Mouse (Mus musculus) liver, adult 2 months (tissue): Measurements from ENCODE around the gene Smarcc1.

Experiments
- CTCF ChIP-seq: fragments of 200-500 bp; IDR thresholded peaks from 2 replicates; pipeline ENCODE4 v1.5.1; 2011; ENCODE audit warnings: low read depth, low read length, control low read depth
- POLR2A ChIP-seq: fragments of 200-500 bp; IDR thresholded peaks from 2 replicates; pipeline ENCODE4 v1.6.1; 2011; ENCODE audit warnings: low read length, control low read depth; ENCODE audit not compliant: insufficient read depth; ENCODE audit errors: extremely low read depth

DNA sequence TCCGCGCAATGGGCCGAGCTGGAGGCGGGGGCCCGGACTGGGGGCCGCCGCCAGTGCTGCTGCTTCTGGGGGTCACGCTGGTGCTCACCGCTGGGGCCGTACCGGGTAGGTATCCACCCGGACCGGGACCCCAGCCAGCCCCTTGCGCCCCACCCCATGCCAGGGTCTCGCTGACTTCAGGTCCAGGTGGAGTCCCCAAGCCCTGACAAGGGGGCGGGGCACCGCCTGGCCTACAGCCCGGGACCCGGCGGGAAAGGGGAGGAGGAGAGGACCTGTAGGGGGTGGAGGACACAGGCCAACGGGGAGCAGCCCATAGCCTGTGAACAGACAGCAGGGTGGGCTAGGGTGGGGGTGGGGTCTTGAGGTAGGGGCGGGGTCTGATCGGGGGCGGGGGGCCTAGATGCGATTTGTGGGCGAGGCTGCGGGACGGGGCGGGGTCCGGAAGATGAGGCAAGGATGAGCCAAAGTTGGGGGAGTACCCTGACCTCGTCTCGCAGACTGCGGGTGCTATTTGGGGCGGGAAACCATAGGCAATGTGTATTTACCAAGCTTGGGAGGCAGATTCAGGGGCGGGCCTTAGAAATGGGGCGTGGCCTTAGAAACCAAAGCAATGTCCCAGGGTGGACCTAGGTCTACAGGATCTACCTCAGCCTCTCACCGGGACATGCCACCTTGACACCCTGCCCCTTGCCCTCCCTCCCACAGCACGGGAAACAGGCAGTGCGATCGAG lies 128.2 kb downstream of the Smarcc1 start:
- no peak for TF ChIP-seq POLR2A
- no peak for TF ChIP-seq CTCF
